Mouse (Mus musculus) kidney, postnatal 36 days (tissue): ENCODE measurements around the gene Pdf.
"Not testable (repeated sequence)": the region's sequence is repeated elsewhere in the genome, so short reads cannot be mapped to it uniquely, and the experiment has no call there.

Source experiments
- DNase-seq, 2 experiments: peaks; one replicate each; pipeline ENCODE4 v3.0.0; 2021 to 2022; ENCODE audit warnings: mixed read lengths in 2 of 2

Gene Pdf

GRCm38 (mm10) chr8:107035641-107036040 lies 12.8 kb downstream of the Pdf start:
- DNase-seq: no peak

GRCm38 (mm10) chr8:107033609-107034008 lies 14.8 kb downstream of the Pdf start:
- not testable (repeated sequence) for DNase-seq

- peak in 1 of 2 experiments; percentile 6 for DNase-seq
Measured at GRCm38 (mm10) chr8:107031577-107032090, 16.8 kb downstream of the Pdf start.

GRCm38 (mm10) chr8:107030650-107031576 lies 17.5 kb downstream of the Pdf start, which contains the start of gene Vps4a:
TSS of gene Vps4a (plus strand) at chr8:107031222.
- peak; percentile 96 to 99 for DNase-seq

- DNase-seq: no peak
Measured at GRCm38 (mm10) chr8:107030058-107030457, 18.4 kb downstream of the Pdf start.

GRCm38 (mm10) chr8:107029310-107029709 lies 19.1 kb downstream of the Pdf start:
- DNase-seq: no peak

GRCm38 (mm10) chr8:107023479-107023878 lies 24.9 kb downstream of the Pdf start:
- DNase-seq: no peak

GRCm38 (mm10) chr8:107014915-107015314 lies 33.5 kb downstream of the Pdf start:
- DNase-seq: no peak

- no peak for DNase-seq
Measured at GRCm38 (mm10) chr8:107012666-107013065, 35.7 kb downstream of the Pdf start.

- no peak for DNase-seq
Measured at GRCm38 (mm10) chr8:107007795-107008194, 40.6 kb downstream of the Pdf start.

- DNase-seq: peak; percentile 89 to 96
Measured at GRCm38 (mm10) chr8:107002532-107002931, 45.9 kb downstream of the Pdf start.

- no peak for DNase-seq
Measured at GRCm38 (mm10) chr8:106999068-106999467, 49.3 kb downstream of the Pdf start.

GRCm38 (mm10) chr8:106997416-106997815 lies 51.0 kb downstream of the Pdf start:
- DNase-seq: no peak

GRCm38 (mm10) chr8:106996339-106996738 lies 52.1 kb downstream of the Pdf start:
- DNase-seq: peak in 1 of 2 experiments; percentile 43
